Mouse (Mus musculus): ENCODE data around the gene Prl7a1. TPM values are rescaled to one million over a fixed set of nuclear protein-coding genes. Genes with fewer than 3 reads are reported as not detected.

Gene Prl7a1
- total RNA-seq (2023), result not detected

GRCm38 (mm10) chr13:27642393-27642792 is at the start of gene Prl7a1:
Prl7a1 (minus strand) TSS chr13:27642493.

DNA sequence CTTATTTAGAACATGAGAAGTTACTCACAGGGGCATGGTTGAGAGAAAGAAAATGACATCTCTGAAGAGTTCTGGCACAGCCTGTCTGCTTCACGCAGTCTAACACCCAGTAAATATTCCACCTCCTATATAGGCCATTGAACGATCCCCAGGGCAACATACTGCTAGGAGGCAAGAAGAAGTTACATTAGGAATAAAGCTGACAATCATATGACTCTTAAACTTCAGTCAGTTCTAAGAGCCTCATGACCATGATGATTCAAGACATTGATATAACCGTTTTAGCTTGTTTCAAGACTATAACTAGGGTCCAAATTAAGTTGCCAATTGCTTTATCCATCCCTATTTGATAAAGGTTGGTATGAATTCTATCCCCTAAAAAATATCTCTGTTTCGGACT is 25.6 kb upstream of the Prl7a1 start, which contains the start of gene Prl7a2:
Prl7a2 (minus strand) TSS at position 101 of the 400 bp plus-strand sequence.

DNA sequence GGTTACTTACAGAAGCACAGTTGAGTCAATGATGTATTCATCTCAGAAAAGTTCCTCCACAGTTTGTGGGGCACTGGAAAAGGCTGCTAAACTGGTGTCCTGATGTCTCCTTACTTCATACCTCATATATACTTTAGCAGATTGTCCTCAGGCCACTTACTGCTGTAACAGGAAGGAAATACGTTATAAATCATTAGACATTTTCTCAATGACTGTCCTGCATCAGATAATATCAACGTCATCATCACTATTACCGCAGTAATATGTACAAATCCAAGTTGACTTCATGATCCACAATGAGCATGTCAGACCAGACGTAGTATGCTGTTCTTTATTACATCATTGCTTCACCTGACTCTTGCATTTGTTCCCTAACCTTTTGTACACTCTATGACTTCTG is 31.8 kb downstream of the Prl7a1 start, which contains the start of gene Prl7b1:
Prl7b1 (minus strand) TSS at position 101 of the 400 bp plus-strand sequence.

Other genes starting within 250 kb of the Prl7a1 start
- gene Prl8a6, start 203.8 kb downstream of the Prl7a1 start, total RNA-seq (2023), result not detected
- not detected for gene Prl8a8, start 129.3 kb downstream of the Prl7a1 start, total RNA-seq (2023)
- not detected for gene Prl8a9, start 77.9 kb downstream of the Prl7a1 start, total RNA-seq (2023)
- not detected for gene Prl8a1, start 60.3 kb downstream of the Prl7a1 start, total RNA-seq (2023)
- gene Prl7b1, start 31.9 kb downstream of the Prl7a1 start, total RNA-seq (2023), result not detected
- gene Prl7a2, start 25.5 kb upstream of the Prl7a1 start, total RNA-seq (2023), result not detected
- not detected for gene Prl7d1, start 74.2 kb upstream of the Prl7a1 start, total RNA-seq (2023)
- not detected for gene Prl7c1, start 138.3 kb upstream of the Prl7a1 start, total RNA-seq (2023)
- gene Prl2a1, start 159.2 kb upstream of the Prl7a1 start, total RNA-seq (2023), result not detected
- gene Prl2c1, start 206.8 kb upstream of the Prl7a1 start, total RNA-seq (2023), result not detected